Mouse (Mus musculus) adrenal gland, postnatal 10 days (tissue): ENCODE results near the gene Usf1. TPM values are rescaled to one million over a fixed set of nuclear protein-coding genes. Genes with fewer than 3 reads are reported as not detected.
A peak's percentile ranks its signal among the peaks of the same experiment; 100 is the strongest.

Experiments used
- DNase-seq: peaks from one replicate; pipeline ENCODE4 v3.0.0; 2021; ENCODE audit warnings: mixed read lengths
- total RNA-seq, 2 experiments: library from RNA; stranded (reverse); gene quantifications; 2 replicates each; pipeline ENCODE4 v1.2.3; 2021

The Usf1 gene
- total RNA-seq, 2 experiments from 2014 or later = 53.5 to 67.7 TPM

DNA sequence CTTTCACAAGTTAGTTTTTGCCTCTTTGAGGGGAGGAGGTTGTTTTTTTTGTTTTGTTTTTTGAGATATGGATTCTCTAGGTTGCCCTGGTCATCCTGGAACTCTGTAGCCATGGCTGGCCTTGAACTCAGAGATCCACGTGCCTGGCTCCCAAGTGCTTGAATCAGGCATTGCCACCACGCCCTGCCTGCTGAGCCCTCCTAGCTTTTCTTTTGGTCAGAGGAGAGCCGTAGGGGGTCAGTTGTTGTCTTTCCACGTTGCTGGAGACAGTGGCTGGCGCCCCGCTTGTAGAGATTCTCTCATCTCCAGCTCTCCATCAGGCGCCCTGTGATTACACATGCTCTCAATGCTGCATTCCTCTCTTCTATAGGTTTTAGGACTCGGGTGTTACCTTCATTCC lies 2.5 kb downstream of the Usf1 start:
- no peak for DNase-seq

DNA sequence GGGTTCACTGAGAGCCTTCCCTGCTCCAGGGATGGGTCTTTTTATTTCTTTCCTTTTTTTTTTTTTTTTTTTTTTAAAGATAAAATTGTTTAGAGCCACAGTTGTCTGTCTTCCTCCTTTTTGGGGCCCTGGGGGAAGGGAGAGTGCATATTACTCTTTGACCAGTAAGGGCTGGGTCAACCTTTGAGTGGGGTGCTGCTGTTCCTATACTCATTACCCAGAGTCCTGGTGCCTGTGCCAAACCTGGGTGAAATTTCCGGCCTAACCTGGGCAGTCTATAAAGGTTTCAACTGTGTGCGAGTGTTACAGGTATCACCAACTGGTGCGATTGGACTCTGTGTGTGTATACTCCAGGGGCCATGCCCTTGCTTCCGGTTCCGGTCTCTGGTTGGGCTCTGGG lies 7.5 kb downstream of the Usf1 start, which contains the start of gene Tstd1:
Gene Tstd1, plus strand, starts transcription at position 213 of the 400 bp plus-strand sequence.
- DNase-seq = no peak

DNA sequence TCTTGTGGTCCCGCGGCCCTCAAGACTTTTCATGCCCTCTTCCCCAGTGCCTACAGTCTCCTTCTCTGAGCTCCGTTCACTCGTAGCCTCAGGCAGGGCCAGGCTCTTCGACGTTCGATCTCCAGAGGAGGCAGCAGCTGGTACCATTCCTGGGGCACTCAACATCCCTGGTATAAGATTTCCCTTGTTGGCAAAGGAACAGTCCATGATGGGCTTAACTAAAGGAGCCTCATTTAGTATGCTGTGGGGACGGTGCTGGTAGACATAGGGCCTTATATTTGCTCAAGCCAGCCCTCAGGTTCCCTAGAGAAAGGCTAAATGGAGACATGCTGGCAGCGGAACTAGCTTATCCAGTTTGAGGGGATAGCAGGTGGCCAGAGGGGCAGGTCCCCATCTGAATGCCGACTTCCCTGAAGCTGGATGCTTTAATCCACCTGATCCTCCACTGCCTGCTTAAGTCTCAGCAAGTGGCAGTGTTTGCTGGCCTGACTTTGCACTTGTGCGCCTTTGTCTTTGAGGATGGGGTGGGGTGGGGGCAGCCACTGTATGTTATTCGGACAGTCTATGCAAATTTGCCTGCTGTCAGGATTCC lies 8.3 kb downstream of the Usf1 start:
- no peak for DNase-seq

- DNase-seq = no peak
Observed at GRCm38 (mm10) chr1:171419905-171420304, 8.8 kb downstream of the Usf1 start.

GRCm38 (mm10) chr1:171422504-171423095 lies 11.5 kb downstream of the Usf1 start:
- no peak for DNase-seq

- DNase-seq = no peak
Observed at GRCm38 (mm10) chr1:171424638-171425037, 13.5 kb downstream of the Usf1 start.

- DNase-seq = peak; percentile 81
Observed at GRCm38 (mm10) chr1:171425126-171425525, 14.0 kb downstream of the Usf1 start.

GRCm38 (mm10) chr1:171432158-171432557 lies 21.0 kb downstream of the Usf1 start:
- DNase-seq = no peak

- no peak for DNase-seq
Observed at GRCm38 (mm10) chr1:171435288-171435814, 24.2 kb downstream of the Usf1 start.

DNA sequence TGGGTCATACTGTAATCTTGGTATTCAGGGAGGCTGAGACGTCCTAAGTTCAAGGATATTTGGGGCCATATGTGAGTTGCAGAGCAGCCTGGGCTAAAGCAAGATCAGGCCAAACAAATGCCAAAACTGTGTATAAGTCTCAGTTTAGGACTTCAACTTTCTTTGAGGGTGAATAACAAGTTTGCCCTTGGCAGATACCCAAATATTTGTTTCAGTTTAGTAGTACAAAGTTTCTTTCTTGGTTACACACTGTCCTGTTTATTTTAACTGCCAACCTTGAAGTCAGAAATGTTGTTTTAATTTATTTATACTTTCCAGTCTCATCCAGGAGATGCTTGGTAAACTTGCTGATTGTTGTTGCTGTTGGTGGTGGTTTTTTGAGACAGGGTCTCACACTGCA lies 24.9 kb downstream of the Usf1 start:
- no peak for DNase-seq

DNA sequence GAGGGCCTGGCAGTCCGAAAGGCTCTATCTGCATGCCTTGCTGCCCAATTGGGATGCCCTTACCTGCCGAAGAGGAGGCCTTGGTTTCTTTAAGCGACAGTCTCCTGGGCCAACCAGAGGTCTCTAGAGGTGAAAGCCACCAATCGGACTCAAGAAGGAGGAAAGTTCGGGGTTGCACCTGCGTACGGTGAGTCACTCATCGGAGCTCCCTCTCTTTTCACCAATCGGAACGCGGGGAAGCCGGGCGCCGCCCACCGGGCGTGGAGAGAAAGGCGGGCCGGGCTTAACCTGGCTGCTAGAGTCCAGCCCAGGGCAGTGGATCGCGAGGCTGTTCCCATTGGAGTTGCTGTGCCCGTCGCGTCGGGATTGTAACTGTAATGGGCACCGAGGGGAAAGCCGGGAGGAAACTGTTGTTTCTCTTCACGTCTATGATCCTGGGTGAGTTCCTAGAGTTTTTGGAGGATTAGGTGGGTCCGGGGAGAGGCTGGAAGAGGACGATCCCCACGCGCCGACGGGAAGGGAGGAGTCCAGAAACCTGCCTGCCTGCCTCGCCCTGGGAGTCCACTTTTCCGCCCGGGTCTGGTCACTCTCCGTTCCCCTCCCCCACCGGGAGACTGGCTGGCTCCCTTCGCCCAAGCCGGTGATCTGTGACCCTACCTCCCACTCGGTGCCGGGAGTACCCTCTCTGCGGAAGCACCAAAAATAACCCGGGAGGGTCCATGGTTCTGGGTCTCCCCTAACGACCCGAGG lies 26.3 kb downstream of the Usf1 start, which contains the start of gene F11r:
Gene F11r, plus strand, starts transcription at position 272 of the 750 bp plus-strand sequence.
- DNase-seq = peak; percentile 94

- peak; percentile 46 for DNase-seq
Observed at GRCm38 (mm10) chr1:171438014-171438670, 27.0 kb downstream of the Usf1 start.

DNA sequence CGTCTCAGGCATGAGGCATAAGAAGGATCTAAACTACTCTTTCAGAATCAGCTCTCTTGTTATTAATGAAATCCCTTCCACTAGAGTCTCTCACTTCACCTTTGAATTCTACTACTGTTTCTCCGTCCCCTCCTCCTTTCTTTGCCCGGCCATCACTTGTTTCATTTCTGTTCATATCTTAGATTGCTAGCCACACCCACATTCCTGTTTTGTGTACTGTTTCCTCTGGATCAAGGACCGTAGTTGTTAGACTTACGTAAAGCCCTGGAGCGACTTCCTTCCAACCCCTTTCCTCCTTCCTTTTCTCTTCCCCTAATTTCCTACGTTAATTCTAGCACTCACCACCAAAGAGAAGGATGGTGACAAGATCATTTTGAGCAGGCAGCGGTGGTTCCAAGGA lies 28.0 kb downstream of the Usf1 start:
- no peak for DNase-seq

- DNase-seq = peak; percentile 85
Observed at GRCm38 (mm10) chr1:171440025-171440725, 29.1 kb downstream of the Usf1 start.

DNA sequence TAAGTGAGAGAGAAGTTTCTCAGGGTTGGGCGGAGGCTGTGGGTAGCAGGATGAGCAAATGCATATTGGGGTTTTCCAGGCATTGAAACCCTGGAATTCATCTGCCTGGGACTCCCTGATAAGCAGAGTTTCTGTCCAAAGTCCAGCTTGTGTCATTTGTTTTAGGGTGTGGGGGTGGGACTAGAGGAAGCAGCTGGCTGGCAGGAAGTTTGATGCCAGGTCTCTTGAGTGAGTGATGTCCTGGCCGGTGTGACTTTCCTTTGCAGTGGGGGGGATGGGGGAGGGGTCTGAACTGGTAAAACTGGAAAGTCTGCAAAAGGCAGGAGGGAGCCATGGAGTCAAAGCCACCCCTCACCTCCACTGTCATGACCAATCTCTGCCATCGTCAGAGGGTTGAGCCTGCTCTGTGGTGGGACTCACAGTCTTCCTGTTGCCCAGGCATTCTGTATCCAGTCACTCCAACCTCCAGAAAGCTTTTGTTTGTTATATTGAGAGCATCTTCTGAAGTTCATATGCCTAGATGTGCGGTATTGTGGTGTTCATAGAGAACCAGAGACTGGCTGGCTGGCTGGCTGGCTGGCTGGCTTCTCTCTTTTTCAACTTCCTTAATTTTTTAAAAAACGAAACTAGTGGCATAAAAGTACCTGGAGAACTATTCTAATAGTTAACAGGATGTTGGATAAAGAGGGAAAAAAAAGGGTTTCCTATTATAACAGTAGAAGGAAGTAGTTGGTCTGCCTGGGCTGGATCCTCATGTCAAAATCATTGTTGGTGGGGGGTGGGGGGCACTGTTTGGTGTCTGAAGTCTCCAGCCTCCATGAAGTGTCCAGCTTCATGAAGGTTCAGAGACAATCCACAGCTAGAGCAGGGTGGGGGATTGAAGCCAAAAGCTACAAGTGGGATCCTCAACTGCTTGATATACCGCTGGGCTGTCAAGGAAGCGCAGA lies 30.6 kb downstream of the Usf1 start:
- peak; percentile 23 for DNase-seq

- no peak for DNase-seq
Observed at GRCm38 (mm10) chr1:171442413-171442760, 31.3 kb downstream of the Usf1 start.

DNA sequence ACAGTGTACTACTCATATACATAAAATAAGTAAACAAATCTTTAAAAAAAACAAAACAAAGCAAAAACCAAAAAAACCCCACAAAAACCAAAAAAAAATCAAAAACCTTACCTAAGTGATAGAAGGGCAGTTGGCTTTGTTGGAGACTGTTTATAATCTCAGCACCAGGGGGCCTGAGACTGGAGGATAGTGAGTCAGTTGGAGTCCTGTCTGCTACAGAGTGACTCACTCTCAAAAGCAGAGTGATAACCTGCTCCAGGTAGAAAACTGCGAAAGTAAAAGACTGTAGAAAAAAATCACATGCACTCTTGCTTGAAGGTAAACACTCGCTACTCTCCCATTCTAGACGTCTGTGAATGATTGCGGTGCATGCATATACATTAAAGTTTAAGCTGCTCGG lies 33.9 kb downstream of the Usf1 start:
- DNase-seq = no peak

- no peak for DNase-seq
Observed at GRCm38 (mm10) chr1:171446854-171447253, 35.7 kb downstream of the Usf1 start.

GRCm38 (mm10) chr1:171447692-171448091 lies 36.6 kb downstream of the Usf1 start:
- no peak for DNase-seq

- no peak for DNase-seq
Observed at GRCm38 (mm10) chr1:171450062-171450461, 38.9 kb downstream of the Usf1 start.

DNA sequence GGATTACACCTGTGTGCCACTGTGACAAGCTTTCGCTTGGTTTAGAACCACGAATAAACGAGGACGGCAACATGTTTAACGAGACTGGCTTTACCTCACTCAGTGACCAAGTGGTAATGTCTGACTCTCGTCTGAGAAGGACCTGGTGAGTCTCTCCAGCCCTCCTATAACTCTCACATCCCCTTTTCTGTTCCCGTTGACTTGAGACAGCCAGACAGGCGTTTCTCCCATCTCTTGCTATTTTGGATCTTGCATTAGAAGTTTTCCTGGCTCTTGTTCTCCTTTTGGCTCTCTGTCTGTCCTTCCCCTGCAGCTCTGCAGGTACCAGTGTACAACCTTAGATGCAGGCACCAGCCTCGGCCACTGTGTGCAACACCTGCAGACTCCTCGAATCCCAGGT lies 39.9 kb downstream of the Usf1 start:
- no peak for DNase-seq
